Mouse (Mus musculus) bone marrow macrophage, adult 2 months (primary cell): ENCODE results near the gene Fam209.

Experiments used
- CTCF ChIP-seq: IDR thresholded peaks from 2 replicates; pipeline ENCODE4 v1.5.1; 2012; ENCODE audit warnings: low read depth, mild to moderate bottlenecking, low read length, moderate library complexity
- POLR2A ChIP-seq: IDR thresholded peaks from 2 replicates; pipeline ENCODE4 v1.6.1; 2012; ENCODE audit warnings: mild to moderate bottlenecking, low read depth, low read length, borderline replicate concordance

GRCm38 (mm10) chr2:172437371-172437952 is 34.9 kb upstream of the Fam209 start:
- TF ChIP-seq CTCF: no peak
- no peak for TF ChIP-seq POLR2A
